Mouse (Mus musculus) midbrain, embryonic 14.5 days (tissue): ENCODE measurements around the gene Lin28b. TPM values are rescaled to one million over a fixed set of nuclear protein-coding genes. Genes with fewer than 3 reads are reported as not detected.
"Not testable (repeated sequence)": the region's sequence is repeated elsewhere in the genome, so short reads cannot be mapped to it uniquely, and the experiment has no call there.

Experiments used
- ATAC-seq: fragments of 200-750 bp; cut with Nextera tagmentation; 2 replicates; pipeline ENCODE4 v1.8.0; 2017; ENCODE audit warnings: moderate number of reproducible peaks, moderate library complexity; ENCODE audit not compliant: low FRiP score, low TSS enrichment
- DNase-seq: peaks from one replicate; pipeline ENCODE4 v3.0.0-alpha.2; 2015
- H3K27ac ChIP-seq: fragments of 300-500 bp; sonication (generic); replicated peaks from 2 replicates; pipeline ENCODE4 v1.5.1; 2014; ENCODE audit warnings: mild to moderate bottlenecking, low read depth, low read length, moderate library complexity
- H3K27me3 ChIP-seq: fragments of 300-500 bp; sonication (generic); 2 replicates; pipeline ENCODE4 v1.6.1; 2014; ENCODE audit warnings: low read length, control low read depth, mixed read lengths; ENCODE audit not compliant: control insufficient read depth, insufficient read depth
- H3K36me3 ChIP-seq: fragments of 300-500 bp; sonication (generic); 2 replicates; pipeline ENCODE4 v1.6.1; 2014; ENCODE audit warnings: low read length, control low read depth; ENCODE audit not compliant: control insufficient read depth, insufficient read depth
- H3K4me1 ChIP-seq: fragments of 300-500 bp; sonication (generic); 2 replicates; pipeline ENCODE4 v1.6.1; 2014; ENCODE audit warnings: mild to moderate bottlenecking, antibody characterized with exemption, low read length, control low read depth; ENCODE audit not compliant: control insufficient read depth, insufficient read depth
- H3K4me2 ChIP-seq: fragments of 300-500 bp; sonication (generic); 2 replicates; pipeline ENCODE4 v1.6.1; 2014; ENCODE audit warnings: mild to moderate bottlenecking, low read length, moderate library complexity
- H3K4me3 ChIP-seq: fragments of 300-500 bp; sonication (generic); replicated peaks from 2 replicates; pipeline ENCODE4 v1.5.1; 2014; ENCODE audit warnings: low read depth, low read length
- H3K9ac ChIP-seq: fragments of 300-500 bp; sonication (generic); replicated peaks from 2 replicates; pipeline ENCODE4 v1.6.1; 2014; ENCODE audit warnings: mild to moderate bottlenecking, low read length, moderate library complexity
- H3K9me3 ChIP-seq: fragments of 300-500 bp; sonication (generic); 2 replicates; pipeline ENCODE4 v1.6.1; 2016; ENCODE audit warnings: low read length, control low read depth, mixed read lengths; ENCODE audit not compliant: control insufficient read depth
- WGBS: fragments of 180-500 bp; shearing (Covaris S2); extraction: QIAGEN DNeasy Blood & Tissue Kit; methylation state at CpG from one replicate; pipeline ENCODE4 v1.1.7; 2014; 5-methylcytosine and 5-hydroxymethylcytosine counted together
- polyA plus RNA-seq: library from polyadenylated mRNA; unstranded; fragments of >200 nt; fragmentation: Nextera tagmentation; extraction: Ambion mirVana; gene quantifications from 2 replicates; pipeline ENCODE4 v1.2.1, GENCODE M21; 2014

Gene Lin28b
- polyA plus RNA-seq, 1 experiment from 2014 or later, result 11.0 TPM

GRCm38 (mm10) chr10:45348143-45348542, 138.1 kb downstream of the Lin28b start:
- not testable (repeated sequence) for H3K4me1 ChIP-seq, DNase-seq, H3K4me2 ChIP-seq, H3K4me3 ChIP-seq, H3K9ac ChIP-seq, H3K27ac ChIP-seq, H3K9me3 ChIP-seq, ATAC-seq, H3K27me3 ChIP-seq, H3K36me3 ChIP-seq
- 83% methylated on average over 3 of the region's 3 CpGs for WGBS

GRCm38 (mm10) chr10:45345217-45345616, 141.0 kb downstream of the Lin28b start:
- Histone ChIP-seq H3K27ac (no peak overlapping the region), H3K9me3 (no peaks in the 10 kb centered on the region), H3K27me3 (no peaks in the 10 kb centered on the region), H3K9ac (no peak overlapping the region), H3K4me1 (no peaks in the 10 kb centered on the region), H3K4me3 (no peak overlapping the region), H3K4me2 (no peak overlapping the region), H3K36me3 (no peaks in the 10 kb centered on the region)
- WGBS, result 84% methylated on average over 9 of the region's 9 CpGs
- no peak for ATAC-seq
- DNase-seq, result no peak

- ATAC-seq (no peak), DNase-seq (no peak)
- Histone ChIP-seq H3K4me2 (no peak overlapping the region), H3K36me3 (no peaks in the 10 kb centered on the region), H3K9me3 (no peaks in the 10 kb centered on the region), H3K9ac (no peak overlapping the region), H3K27me3 (no peaks in the 10 kb centered on the region), H3K4me3 (no peak overlapping the region), H3K27ac (no peak overlapping the region), H3K4me1 (no peaks in the 10 kb centered on the region)
- WGBS, result 88% methylated on average over 4 of the region's 4 CpGs
Measured at GRCm38 (mm10) chr10:45344381-45344780, 141.8 kb downstream of the Lin28b start.

- Histone ChIP-seq H3K27ac (no peak overlapping the region), H3K4me3 (no peak overlapping the region), H3K4me1 (no peaks in the 10 kb centered on the region), H3K4me2 (no peak overlapping the region), H3K9me3 (no peaks in the 10 kb centered on the region), H3K36me3 (no peaks in the 10 kb centered on the region), H3K9ac (no peak overlapping the region), H3K27me3 (peaks cover 25% of the 10 kb centered on the region; the same call in 1 of the 2 replicates)
- WGBS, result 82% methylated on average over 7 of the region's 7 CpGs
- DNase-seq (no peak), ATAC-seq (no peak)
Measured at GRCm38 (mm10) chr10:45339106-45339505, 147.1 kb downstream of the Lin28b start.

- H3K27ac ChIP-seq, result no peak within 1 kb of the TSS
- H3K9ac ChIP-seq, result peak within 1 kb of the TSS; percentile 47
- peaks cover 25% of the 10 kb centered on the region; the same call in 1 of the 2 replicates for H3K27me3 ChIP-seq
- H3K4me3 ChIP-seq, result peak within 1 kb of the TSS; percentile 61
- H3K36me3 ChIP-seq, result no peaks in the 10 kb centered on the region
- no peaks in the 10 kb centered on the region for H3K4me1 ChIP-seq
- ATAC-seq (peak; percentile 77), DNase-seq (peak; percentile 77)
- H3K9me3 ChIP-seq, result no peaks in the 10 kb centered on the region
- WGBS, result 1% methylated on average over 116 of the region's 116 CpGs
- peak within 1 kb of the TSS; percentile 89 for H3K4me2 ChIP-seq
Measured at GRCm38 (mm10) chr10:45335434-45336422, 150.5 kb downstream of the Lin28b start, which contains the start of gene Bves. Bves (plus strand) TSS chr10:45335772.

- ATAC-seq, result 0 out of 2 replicates have a peak, but pooled peaks have one; percentile 34
- no peak overlapping the region for H3K27ac ChIP-seq
- H3K36me3 ChIP-seq, result no peaks in the 10 kb centered on the region
- H3K4me2 ChIP-seq, result peak overlapping the region; percentile 89
- no peak overlapping the region for H3K9ac ChIP-seq
- H3K4me3 ChIP-seq, result peak overlapping the region; percentile 61
- H3K9me3 ChIP-seq, result no peaks in the 10 kb centered on the region
- DNase-seq, result no peak
- H3K4me1 ChIP-seq, result no peaks in the 10 kb centered on the region
- 26% methylated on average over 7 of the region's 7 CpGs for WGBS
- peaks cover 25% of the 10 kb centered on the region; the same call in 1 of the 2 replicates for H3K27me3 ChIP-seq
Measured at GRCm38 (mm10) chr10:45334925-45335324, 151.3 kb downstream of the Lin28b start.

- WGBS, result 63% methylated on average over 7 of the region's 7 CpGs
- Histone ChIP-seq H3K9ac (no peak overlapping the region), H3K4me3 (no peak overlapping the region), H3K27ac (no peak overlapping the region), H3K4me2 (no peak overlapping the region), H3K27me3 (no peaks in the 10 kb centered on the region), H3K9me3 (no peaks in the 10 kb centered on the region), H3K36me3 (no peaks in the 10 kb centered on the region), H3K4me1 (no peaks in the 10 kb centered on the region)
- ATAC-seq (no peak; the same call in 1 of the 2 replicates), DNase-seq (peak; percentile 58)
Measured at GRCm38 (mm10) chr10:45328196-45329000, 157.8 kb downstream of the Lin28b start.
